Mouse (Mus musculus) olfactory bulb, adult 2 months (tissue): ENCODE results near the gene Stx8. TPM values are rescaled to one million over a fixed set of nuclear protein-coding genes. Genes with fewer than 3 reads are reported as not detected.
A peak's percentile ranks its signal among the peaks of the same experiment; 100 is the strongest.

Experiments
- H3K27ac ChIP-seq: fragments of 200-500 bp; 2 replicates; pipeline ENCODE4 v1.5.1; 2012; ENCODE audit warnings: low read depth, low read length; ENCODE audit not compliant: insufficient read depth
- H3K4me1 ChIP-seq: fragments of 200-500 bp; 2 replicates; pipeline ENCODE4 v1.6.1; 2012; ENCODE audit warnings: low read length; ENCODE audit not compliant: control insufficient read depth, insufficient read depth
- H3K4me3 ChIP-seq: fragments of 200-500 bp; 2 replicates; pipeline ENCODE4 v1.5.1; 2012; ENCODE audit warnings: mild to moderate bottlenecking, low read depth, low read length, moderate library complexity; ENCODE audit not compliant: insufficient read depth
- CTCF ChIP-seq: fragments of 200-500 bp; IDR thresholded peaks from 2 replicates; pipeline ENCODE4 v1.5.1; 2012; ENCODE audit warnings: low read depth, mild to moderate bottlenecking, low read length, moderate library complexity; ENCODE audit not compliant: insufficient read depth
- POLR2A ChIP-seq: fragments of 200-500 bp; IDR thresholded peaks from 2 replicates; pipeline ENCODE4 v1.6.1; 2012; ENCODE audit warnings: mild to moderate bottlenecking, low read depth, low read length, moderate library complexity; ENCODE audit not compliant: insufficient read depth
- WGBS: fragments of 180-500 bp; shearing (Covaris S2); methylation state at CpG from one replicate; pipeline ENCODE4 v1.1.7; 2018; 5-methylcytosine and 5-hydroxymethylcytosine counted together
- polyA plus RNA-seq: library from polyadenylated mRNA; stranded (reverse); fragments of >200 nt; gene quantifications from 2 replicates; pipeline ENCODE4 v1.2.4, GENCODE M21; 2012; ENCODE audit warnings: low replicate concordance; ENCODE audit not compliant: missing spikeins, insufficient read depth, insufficient read length

Gene Stx8
- polyA plus RNA-seq, 1 experiment = not detected

DNA sequence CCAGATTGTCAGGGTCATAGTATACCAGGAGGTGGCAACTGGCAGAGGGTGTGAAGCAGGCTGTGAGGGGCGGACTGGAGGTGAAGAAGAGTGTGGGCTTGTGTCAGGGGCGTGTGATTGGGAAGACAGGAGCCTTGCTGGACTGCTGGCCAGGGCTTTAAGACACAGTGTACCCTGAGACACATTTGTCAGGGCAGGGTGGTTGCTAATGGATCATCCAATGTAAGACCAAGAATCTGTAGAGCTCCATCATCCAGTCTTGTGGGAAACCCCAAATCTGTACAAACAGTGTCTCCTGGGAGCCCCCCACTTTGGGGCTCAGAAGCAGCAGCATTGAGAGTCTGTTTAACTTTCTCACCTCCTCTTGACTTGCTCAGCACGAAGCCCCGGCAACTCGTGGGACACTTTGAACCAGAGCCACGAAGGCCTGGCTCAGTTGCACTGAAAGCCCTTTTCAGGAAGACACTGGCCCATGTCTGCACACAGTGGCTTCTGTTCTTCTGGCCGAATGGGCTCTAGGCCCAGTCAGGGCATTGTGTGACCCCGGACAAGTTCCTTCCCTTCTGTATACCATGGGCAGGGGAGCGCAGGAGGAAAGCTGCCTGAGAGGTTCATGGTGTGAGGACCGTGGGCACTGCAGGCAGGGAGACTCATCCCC is 239.7 kb downstream of the Stx8 start:
- H3K4me1 ChIP-seq = peaks cover 13% of the 10 kb centered on the region
- 73% methylated on average over 10 of the region's 10 CpGs for WGBS
- H3K4me3 ChIP-seq = no peak overlapping the region
- no peak for TF ChIP-seq POLR2A
- no peak for TF ChIP-seq CTCF
- no peak overlapping the region for H3K27ac ChIP-seq

DNA sequence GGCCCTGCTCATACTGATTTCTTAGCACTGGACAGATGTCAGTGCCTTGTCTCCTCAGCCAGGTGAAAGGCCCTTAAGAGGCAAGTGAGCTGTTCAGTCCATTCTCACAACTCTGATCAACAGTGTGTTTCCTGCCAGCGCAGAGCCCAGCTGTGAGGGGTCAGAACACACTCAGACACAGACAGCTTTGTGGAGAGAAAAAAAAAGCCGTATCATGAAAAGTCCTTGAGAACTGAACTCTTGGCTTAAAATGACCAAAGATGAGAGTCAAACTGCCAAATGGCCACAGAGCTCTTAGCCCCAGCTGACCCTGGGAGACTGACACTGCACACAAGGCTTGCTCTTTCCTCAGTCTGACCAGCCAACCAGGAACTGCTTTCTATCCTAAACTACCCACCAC is 242.0 kb downstream of the Stx8 start:
- Histone ChIP-seq H3K27ac (no peak overlapping the region), H3K4me1 (peaks cover 13% of the 10 kb centered on the region), H3K4me3 (no peak overlapping the region)
- WGBS = 82% methylated on average over 2 of the region's 2 CpGs
- TF ChIP-seq CTCF = no peak
- TF ChIP-seq POLR2A = no peak

DNA sequence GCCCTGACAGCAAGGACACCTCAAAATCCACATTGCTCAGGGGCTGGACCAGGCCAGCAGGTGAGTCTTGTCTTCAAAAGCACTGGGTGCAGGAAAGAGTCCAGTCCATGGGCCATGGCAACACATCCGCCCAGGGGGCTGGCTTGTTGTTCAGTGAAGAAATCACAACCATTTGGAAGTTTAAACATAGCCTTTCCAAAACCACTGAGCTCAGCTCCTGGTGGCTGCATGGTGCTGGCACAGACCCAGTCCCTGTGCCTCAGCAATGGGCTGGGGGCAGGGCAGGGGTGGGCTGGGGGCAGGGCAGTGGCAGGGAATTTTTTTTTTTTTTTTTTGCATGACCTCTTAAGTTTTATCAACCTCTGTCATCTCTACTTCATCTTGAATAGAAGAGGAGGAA is 242.6 kb downstream of the Stx8 start:
- 42% methylated on average over 1 of the region's 1 CpGs for WGBS
- H3K27ac ChIP-seq = no peak overlapping the region
- H3K4me1 ChIP-seq = peaks cover 13% of the 10 kb centered on the region
- no peak for TF ChIP-seq POLR2A
- TF ChIP-seq CTCF = no peak
- H3K4me3 ChIP-seq = no peak overlapping the region

DNA sequence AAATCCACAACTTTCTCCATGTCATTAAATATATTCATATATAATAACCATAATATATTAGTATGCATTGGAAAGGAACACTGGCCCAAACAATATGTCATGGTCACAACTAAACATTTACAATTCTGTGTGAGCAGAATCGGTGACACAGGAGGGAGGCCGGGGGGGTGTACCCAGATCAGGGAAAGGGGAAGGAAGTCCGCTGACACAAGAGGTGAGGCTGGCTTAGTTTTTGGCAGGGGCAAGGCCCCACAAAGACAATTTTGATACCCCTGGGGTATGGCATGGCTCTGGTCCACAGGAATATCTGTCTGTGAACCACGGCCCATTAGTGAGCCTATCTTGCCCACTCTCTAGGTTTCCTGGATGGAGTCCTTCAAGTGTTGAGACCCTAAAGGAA is 243.5 kb downstream of the Stx8 start:
- Histone ChIP-seq H3K4me3 (no peak overlapping the region), H3K4me1 (peaks cover 19% of the 10 kb centered on the region), H3K27ac (no peak overlapping the region)
- WGBS = 89% methylated on average over 4 of the region's 4 CpGs
- TF ChIP-seq POLR2A = no peak
- TF ChIP-seq CTCF = no peak

DNA sequence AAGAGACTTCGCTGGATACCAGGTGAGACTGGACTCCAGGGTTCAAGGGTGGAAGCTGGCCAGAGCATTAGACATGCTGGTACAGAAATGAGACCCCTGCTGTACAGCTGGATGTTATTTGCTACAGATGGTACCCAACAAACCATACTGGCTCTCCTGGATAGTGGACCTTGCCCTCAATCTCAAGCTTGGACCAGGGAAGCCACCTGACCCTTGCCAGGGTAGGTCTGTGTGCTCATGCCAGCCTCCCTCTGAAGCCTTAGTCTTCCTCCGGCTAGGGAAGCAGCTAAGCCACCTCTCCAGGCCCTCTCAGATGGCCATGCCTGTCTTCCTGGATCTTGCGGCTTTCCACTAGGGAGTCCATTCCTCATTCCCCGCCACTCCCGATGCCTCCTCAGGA is 244.7 kb downstream of the Stx8 start:
- WGBS = 95% methylated on average over 5 of the region's 5 CpGs
- Histone ChIP-seq H3K27ac (no peak overlapping the region), H3K4me3 (no peak overlapping the region), H3K4me1 (peaks cover 31% of the 10 kb centered on the region)
- TF ChIP-seq POLR2A (no peak), CTCF (no peak)

DNA sequence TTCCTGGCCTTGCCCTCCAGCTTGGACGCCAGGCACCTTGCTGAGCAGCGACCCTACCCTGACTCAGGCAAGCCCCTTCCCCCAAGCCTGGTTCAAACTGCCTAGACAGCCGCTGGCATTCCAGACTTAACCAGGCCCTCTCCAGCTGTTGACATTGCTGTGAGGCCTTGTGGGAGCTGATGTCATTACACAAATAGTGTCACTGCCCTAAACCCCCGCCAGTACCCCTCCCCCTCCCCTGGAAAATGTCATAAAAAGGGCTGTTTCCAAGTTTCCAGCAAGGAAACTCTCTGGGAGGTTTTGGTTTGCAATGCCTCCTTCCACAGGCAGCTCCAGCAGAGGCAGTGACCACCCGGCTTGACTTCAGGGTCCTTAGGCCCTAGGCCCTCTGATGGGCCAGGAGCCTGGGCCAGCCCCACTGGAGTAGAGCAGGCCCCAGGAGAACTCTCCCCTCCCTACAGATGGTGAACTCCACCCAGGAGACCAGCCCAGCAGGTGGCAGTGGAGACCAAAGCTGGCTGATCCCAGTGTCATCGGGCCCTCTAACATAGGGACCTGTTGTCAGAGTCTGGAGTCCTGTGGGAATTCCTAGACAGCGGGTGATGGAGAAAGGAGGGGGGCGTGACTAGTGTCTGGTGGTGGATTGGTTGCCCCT is 246.1 kb downstream of the Stx8 start:
- H3K4me3 ChIP-seq = no peak overlapping the region
- H3K4me1 ChIP-seq = peaks cover 35% of the 10 kb centered on the region
- 67% methylated on average over 8 of the region's 8 CpGs for WGBS
- H3K27ac ChIP-seq = no peak overlapping the region
- TF ChIP-seq CTCF (0 out of 2 replicates have a peak, but pooled peaks have one; percentile 15), POLR2A (no peak)

DNA sequence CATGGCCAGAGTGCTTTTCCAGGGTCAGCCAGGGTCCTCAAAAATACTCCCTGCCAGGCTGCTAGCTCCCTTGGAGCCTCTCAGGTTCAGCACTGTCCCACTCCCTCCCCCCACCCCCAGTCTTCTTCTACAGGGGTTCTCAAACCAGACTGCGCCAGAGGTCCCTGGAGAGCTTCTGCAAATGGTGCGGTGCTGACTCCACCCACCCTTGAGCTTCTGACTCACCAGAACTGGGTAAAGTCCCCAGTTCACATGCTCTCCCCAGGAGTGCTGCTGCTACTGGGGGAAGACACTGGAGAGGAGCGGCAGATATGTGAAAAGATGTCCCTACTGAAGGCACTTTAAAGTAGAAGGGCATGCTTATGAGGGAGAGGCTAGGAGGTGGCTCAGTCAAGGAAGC is 247.9 kb downstream of the Stx8 start:
- WGBS = 44% methylated on average over 3 of the region's 3 CpGs
- Histone ChIP-seq H3K4me3 (no peak overlapping the region), H3K4me1 (peaks cover 25% of the 10 kb centered on the region), H3K27ac (no peak overlapping the region)
- TF ChIP-seq CTCF (no peak), POLR2A (no peak)

DNA sequence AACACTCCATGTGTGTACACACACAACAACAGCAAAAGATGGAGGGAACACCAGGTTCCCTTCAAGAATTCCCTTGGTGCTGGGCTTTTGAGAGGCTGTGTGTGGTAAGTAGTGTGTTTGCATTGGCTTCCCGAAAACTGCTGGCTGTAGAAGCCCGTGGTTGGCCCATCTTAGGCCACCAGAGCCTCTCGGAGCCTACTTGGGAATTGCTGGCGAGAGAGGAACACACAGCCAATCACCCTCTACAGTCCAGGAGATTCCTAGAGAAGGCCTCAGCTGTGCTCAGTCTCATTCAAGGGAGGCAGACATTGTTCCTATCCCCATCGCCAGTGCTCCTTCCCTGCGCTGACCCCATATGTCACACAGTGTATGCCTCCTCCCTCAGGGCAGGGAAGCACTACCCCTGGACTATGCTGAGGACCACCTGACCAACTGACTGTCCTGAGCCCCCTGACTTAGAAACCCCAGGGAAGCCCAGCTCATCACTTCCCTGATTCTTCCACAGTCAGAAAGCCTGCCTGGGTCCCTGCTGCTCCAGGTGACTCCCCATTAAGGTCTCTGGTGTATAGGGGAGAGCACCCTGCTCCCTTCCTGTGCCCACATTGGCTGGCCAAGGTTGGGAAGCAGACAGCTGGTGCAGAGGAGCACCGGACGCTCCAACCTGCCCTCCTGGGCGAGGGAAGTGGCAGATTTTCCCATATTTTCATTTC is 248.7 kb downstream of the Stx8 start:
- H3K27ac ChIP-seq = no peak overlapping the region
- peaks cover 25% of the 10 kb centered on the region for H3K4me1 ChIP-seq
- 81% methylated on average over 9 of the region's 9 CpGs for WGBS
- no peak for TF ChIP-seq CTCF
- no peak for TF ChIP-seq POLR2A
- H3K4me3 ChIP-seq = no peak overlapping the region
